Mouse (Mus musculus): Measurements from ENCODE around the gene Asb18. TPM values are rescaled to one million over a fixed set of nuclear protein-coding genes. Genes with fewer than 3 reads are reported as not detected.

Gene Asb18
- polyA plus RNA-seq, 1 experiment = not detected

DNA sequence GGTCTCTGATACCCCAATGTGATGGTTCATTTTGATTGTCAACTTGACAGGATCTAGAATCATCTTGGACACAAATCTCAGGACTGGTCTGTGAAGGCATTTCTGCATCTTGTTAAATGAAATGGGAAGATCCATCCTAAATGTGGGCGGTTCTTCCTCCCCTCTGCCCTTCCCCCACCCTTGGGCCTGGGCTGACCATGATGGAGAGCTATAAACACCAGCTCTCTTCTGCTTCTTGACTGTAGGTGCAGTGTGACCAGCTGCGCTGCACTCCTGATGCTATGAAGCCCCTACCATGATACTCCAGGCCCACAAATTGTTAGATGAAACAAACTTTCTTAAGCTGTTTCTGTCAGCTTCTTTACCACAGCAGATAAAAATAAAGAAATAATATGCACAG, 51.2 kb downstream of the Asb18 start:
- Histone ChIP-seq H3K36me3 (ENCODE audit: control insufficient read depth, insufficient read depth, low read length, poor library complexity, severe bottlenecking) (no peaks in the 10 kb centered on the region), H3K9ac (ENCODE audit: low read depth, poor library complexity, severe bottlenecking) (no peak overlapping the region), H3K27me3 (ENCODE audit: control insufficient read depth, insufficient read depth, low read length, poor library complexity, severe bottlenecking) (no peaks in the 10 kb centered on the region), H3K4me1 (ENCODE audit: control insufficient read depth, insufficient read depth, low read length) (peaks cover 6% of the 10 kb centered on the region), H3K4me3 (ENCODE audit: low read depth, low read length) (no peak overlapping the region), H3K9me3 (replicated peaks; ENCODE audit: control insufficient read depth, insufficient read depth, low read length, poor library complexity, severe bottlenecking) (no peaks in the 10 kb centered on the region), H3K27ac (ENCODE audit: insufficient read depth, low read length) (no peak overlapping the region)
- no peak for TF ChIP-seq EP300 (IDR thresholded peaks at IDR 0.05; ENCODE audit: insufficient read depth, low read depth, low read length)
- TF ChIP-seq CTCF (IDR thresholded peaks at IDR 0.05; ENCODE audit: low read depth, low read length) = no peak
- TF ChIP-seq POLR2A (IDR thresholded peaks at IDR 0.05; ENCODE audit: insufficient read depth, low read length) = no peak

DNA sequence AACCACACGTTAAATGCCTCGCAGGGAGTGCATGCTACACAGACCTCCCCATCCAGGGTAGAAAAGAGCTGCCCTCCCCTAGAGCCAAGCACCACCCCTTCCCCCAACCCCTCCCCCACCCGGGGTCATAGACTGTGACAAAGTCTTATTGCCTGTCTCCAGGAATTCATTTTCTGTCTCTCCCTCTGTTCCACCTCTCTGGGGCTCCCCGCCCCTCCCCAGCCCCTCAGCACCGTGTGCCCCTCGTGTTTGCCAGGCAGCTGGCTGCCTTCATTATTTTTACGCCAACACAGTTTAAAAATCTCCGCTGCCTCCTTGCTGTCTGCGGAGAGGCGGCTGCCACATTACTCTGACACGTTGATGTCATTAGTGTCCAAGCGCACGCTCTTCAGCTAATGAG, 52.4 kb downstream of the Asb18 start:
- Histone ChIP-seq H3K36me3 (ENCODE audit: control insufficient read depth, insufficient read depth, low read length, poor library complexity, severe bottlenecking) (no peaks in the 10 kb centered on the region), H3K4me3 (ENCODE audit: low read depth, low read length) (no peak overlapping the region), H3K27me3 (ENCODE audit: control insufficient read depth, insufficient read depth, low read length, poor library complexity, severe bottlenecking) (no peaks in the 10 kb centered on the region), H3K4me1 (ENCODE audit: control insufficient read depth, insufficient read depth, low read length) (peaks cover 6% of the 10 kb centered on the region), H3K9ac (ENCODE audit: low read depth, poor library complexity, severe bottlenecking) (no peak overlapping the region), H3K27ac (ENCODE audit: insufficient read depth, low read length) (no peak overlapping the region), H3K9me3 (replicated peaks; ENCODE audit: control insufficient read depth, insufficient read depth, low read length, poor library complexity, severe bottlenecking) (no peaks in the 10 kb centered on the region)
- TF ChIP-seq POLR2A (IDR thresholded peaks at IDR 0.05; ENCODE audit: insufficient read depth, low read length) = no peak
- TF ChIP-seq EP300 (IDR thresholded peaks at IDR 0.05; ENCODE audit: insufficient read depth, low read depth, low read length) = no peak
- no peak for TF ChIP-seq CTCF (IDR thresholded peaks at IDR 0.05; ENCODE audit: low read depth, low read length)

DNA sequence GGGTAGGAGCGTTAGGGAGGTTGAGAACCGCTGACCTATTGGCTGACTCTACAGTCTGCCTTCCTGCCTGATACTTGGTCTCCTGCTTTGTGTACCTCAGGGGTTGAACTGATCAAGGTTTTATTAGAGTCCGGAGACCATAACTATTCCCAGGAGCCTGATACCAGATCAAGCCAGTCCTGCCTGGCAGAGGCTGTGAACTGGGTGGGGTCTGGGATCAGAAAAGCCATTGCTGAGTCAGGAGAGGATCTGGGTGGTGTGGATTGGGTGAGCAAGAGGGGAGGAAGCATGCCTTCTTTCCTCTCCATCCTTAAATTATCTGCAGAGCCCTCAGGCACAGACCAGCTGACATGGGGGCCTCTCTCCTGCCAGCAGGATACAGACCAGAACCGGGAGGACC, 55.1 kb downstream of the Asb18 start:
- TF ChIP-seq EP300 (IDR thresholded peaks at IDR 0.05; ENCODE audit: insufficient read depth, low read depth, low read length) (no peak), CTCF (IDR thresholded peaks at IDR 0.05; ENCODE audit: low read depth, low read length) (no peak)
- peaks cover 6% of the 10 kb centered on the region for H3K4me1 ChIP-seq (ENCODE audit: control insufficient read depth, insufficient read depth, low read length)
- H3K27ac ChIP-seq (ENCODE audit: insufficient read depth, low read length) = no peak overlapping the region
- H3K9me3 ChIP-seq (replicated peaks; ENCODE audit: control insufficient read depth, insufficient read depth, low read length, poor library complexity, severe bottlenecking) = no peaks in the 10 kb centered on the region
- no peak overlapping the region for H3K9ac ChIP-seq (ENCODE audit: low read depth, poor library complexity, severe bottlenecking)
- H3K27me3 ChIP-seq (ENCODE audit: control insufficient read depth, insufficient read depth, low read length, poor library complexity, severe bottlenecking) = no peaks in the 10 kb centered on the region
- no peak overlapping the region for H3K4me3 ChIP-seq (ENCODE audit: low read depth, low read length)
- no peaks in the 10 kb centered on the region for H3K36me3 ChIP-seq (ENCODE audit: control insufficient read depth, insufficient read depth, low read length, poor library complexity, severe bottlenecking)

DNA sequence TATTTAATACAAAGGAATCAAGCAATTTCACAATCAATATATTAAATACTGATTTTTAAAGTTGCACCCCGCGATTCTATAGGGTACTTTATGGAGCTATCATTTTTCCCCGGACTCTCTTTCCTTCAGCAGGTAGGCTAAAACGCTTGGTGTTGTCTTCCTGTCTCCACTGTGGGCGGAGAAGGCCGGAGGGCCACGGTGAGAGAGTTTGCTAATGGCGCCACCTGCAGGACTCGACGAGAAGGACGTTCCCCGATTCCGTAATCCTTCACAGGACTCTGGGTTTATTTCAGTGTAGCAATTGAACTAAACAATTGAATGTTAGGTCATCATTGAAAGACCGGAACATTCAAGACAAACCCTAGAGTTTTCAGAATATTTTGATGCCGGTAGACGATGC, 71.3 kb downstream of the Asb18 start:
- no peaks in the 10 kb centered on the region for H3K36me3 ChIP-seq (ENCODE audit: control insufficient read depth, insufficient read depth, low read length, poor library complexity, severe bottlenecking)
- H3K9me3 ChIP-seq (replicated peaks; ENCODE audit: control insufficient read depth, insufficient read depth, low read length, poor library complexity, severe bottlenecking) = no peaks in the 10 kb centered on the region
- TF ChIP-seq CTCF (IDR thresholded peaks at IDR 0.05; ENCODE audit: low read depth, low read length) (peak; percentile 93), EP300 (IDR thresholded peaks at IDR 0.05; ENCODE audit: insufficient read depth, low read depth, low read length) (0 out of 2 replicates have a peak, but pooled peaks have one; percentile 52), POLR2A (IDR thresholded peaks at IDR 0.05; ENCODE audit: insufficient read depth, low read length) (no peak)
- no peak overlapping the region for H3K27ac ChIP-seq (ENCODE audit: insufficient read depth, low read length)
- no peak overlapping the region for H3K9ac ChIP-seq (ENCODE audit: low read depth, poor library complexity, severe bottlenecking)
- no peak overlapping the region for H3K4me3 ChIP-seq (ENCODE audit: low read depth, low read length)
- no peaks in the 10 kb centered on the region for H3K27me3 ChIP-seq (ENCODE audit: control insufficient read depth, insufficient read depth, low read length, poor library complexity, severe bottlenecking)
- H3K4me1 ChIP-seq (ENCODE audit: control insufficient read depth, insufficient read depth, low read length) = no peaks in the 10 kb centered on the region

DNA sequence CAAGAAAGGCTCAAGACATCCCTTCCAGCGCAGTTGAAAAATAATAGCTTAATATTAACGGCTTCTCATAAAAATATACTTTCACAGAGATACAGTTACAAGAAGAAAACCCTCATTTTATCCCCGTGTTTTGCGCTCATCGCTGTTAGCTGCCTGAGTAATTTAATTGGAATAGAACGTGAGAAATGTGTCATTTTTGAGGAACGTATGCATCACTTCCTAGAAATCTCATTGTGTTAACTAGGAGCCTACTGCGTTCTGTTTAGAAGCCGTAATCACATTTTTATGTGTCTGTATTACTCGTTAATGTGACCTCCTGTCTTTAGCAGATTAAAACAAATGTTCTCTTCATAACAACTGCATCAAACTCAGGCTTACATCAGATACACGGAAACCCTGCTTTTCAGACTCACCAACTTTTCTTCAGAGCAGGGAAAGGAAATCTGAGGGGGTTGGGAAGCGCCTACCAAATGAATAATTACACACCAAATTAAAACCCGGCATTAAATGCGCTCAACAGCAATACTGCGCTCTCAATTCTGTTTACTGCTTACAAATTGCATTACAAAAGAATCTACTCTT, 72.0 kb downstream of the Asb18 start:
- no peaks in the 10 kb centered on the region for H3K4me1 ChIP-seq (ENCODE audit: control insufficient read depth, insufficient read depth, low read length)
- no peak overlapping the region for H3K27ac ChIP-seq (ENCODE audit: insufficient read depth, low read length)
- H3K9me3 ChIP-seq (replicated peaks; ENCODE audit: control insufficient read depth, insufficient read depth, low read length, poor library complexity, severe bottlenecking) = no peaks in the 10 kb centered on the region
- no peak for TF ChIP-seq CTCF (IDR thresholded peaks at IDR 0.05; ENCODE audit: low read depth, low read length)
- no peak for TF ChIP-seq POLR2A (IDR thresholded peaks at IDR 0.05; ENCODE audit: insufficient read depth, low read length)
- TF ChIP-seq EP300 (IDR thresholded peaks at IDR 0.05; ENCODE audit: insufficient read depth, low read depth, low read length) = no peak
- H3K27me3 ChIP-seq (ENCODE audit: control insufficient read depth, insufficient read depth, low read length, poor library complexity, severe bottlenecking) = no peaks in the 10 kb centered on the region
- peak overlapping the region; percentile 32; the same call in 1 of the 2 replicates for H3K9ac ChIP-seq (ENCODE audit: low read depth, poor library complexity, severe bottlenecking)
- no peak overlapping the region for H3K4me3 ChIP-seq (ENCODE audit: low read depth, low read length)
- H3K36me3 ChIP-seq (ENCODE audit: control insufficient read depth, insufficient read depth, low read length, poor library complexity, severe bottlenecking) = no peaks in the 10 kb centered on the region

DNA sequence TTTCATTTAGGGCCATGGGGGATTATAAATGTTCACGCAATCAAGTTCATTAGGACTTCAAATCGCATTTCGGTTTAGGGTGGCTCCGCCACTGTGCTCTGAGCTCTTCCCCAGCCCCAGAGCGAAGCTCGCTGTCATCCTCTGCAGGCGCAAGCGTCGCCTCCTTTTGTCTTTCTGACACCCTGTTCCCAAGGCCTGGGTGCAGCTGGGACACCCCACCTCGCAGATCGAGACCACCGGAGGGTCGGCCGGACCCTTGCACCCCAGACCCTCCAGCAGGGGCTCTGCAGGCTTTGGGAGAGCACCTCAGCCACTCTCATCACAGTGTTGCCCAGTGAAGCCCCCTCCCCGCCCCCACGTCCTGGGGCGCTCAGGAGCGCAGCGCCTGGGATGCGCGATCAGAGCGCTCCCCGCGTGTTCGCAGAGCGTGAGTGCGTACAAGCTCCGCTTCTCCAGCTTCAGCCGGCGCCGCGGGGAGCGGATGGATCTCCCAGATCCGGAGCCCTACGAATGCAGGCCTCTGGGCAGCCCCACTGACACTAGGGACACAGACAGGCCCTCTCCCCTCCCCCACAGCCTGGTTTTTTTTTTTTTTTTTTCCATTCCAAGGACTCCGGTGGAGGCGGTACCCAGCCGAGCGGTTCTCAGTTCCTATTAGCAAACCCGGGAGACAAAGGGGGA, 72.6 kb downstream of the Asb18 start:
- Histone ChIP-seq H3K9me3 (replicated peaks; ENCODE audit: control insufficient read depth, insufficient read depth, low read length, poor library complexity, severe bottlenecking) (no peaks in the 10 kb centered on the region), H3K27ac (ENCODE audit: insufficient read depth, low read length) (no peak overlapping the region), H3K4me3 (ENCODE audit: low read depth, low read length) (peak overlapping the region; percentile 53), H3K4me1 (ENCODE audit: control insufficient read depth, insufficient read depth, low read length) (no peaks in the 10 kb centered on the region), H3K9ac (ENCODE audit: low read depth, poor library complexity, severe bottlenecking) (peak overlapping the region; percentile 32; the same call in 1 of the 2 replicates), H3K27me3 (ENCODE audit: control insufficient read depth, insufficient read depth, low read length, poor library complexity, severe bottlenecking) (no peaks in the 10 kb centered on the region), H3K36me3 (ENCODE audit: control insufficient read depth, insufficient read depth, low read length, poor library complexity, severe bottlenecking) (no peaks in the 10 kb centered on the region)
- TF ChIP-seq POLR2A (IDR thresholded peaks at IDR 0.05; ENCODE audit: insufficient read depth, low read length) = no peak
- no peak for TF ChIP-seq EP300 (IDR thresholded peaks at IDR 0.05; ENCODE audit: insufficient read depth, low read depth, low read length)
